Mouse (Mus musculus) megakaryocyte progenitor cell, adult 5-6 weeks (primary cell): ENCODE measurements around the gene Tle6. TPM values are rescaled to one million over a fixed set of nuclear protein-coding genes. Genes with fewer than 3 reads are reported as not detected.
"Not testable (repeated sequence)": the region's sequence is repeated elsewhere in the genome, so short reads cannot be mapped to it uniquely, and the experiment has no call there.

ENCODE experiments used
- ATAC-seq: replicated peaks from 2 replicates; pipeline ENCODE4 v1.8.0; 2016; ENCODE audit warnings: mild to moderate bottlenecking, moderate TSS enrichment, inconsistent platforms; ENCODE audit not compliant: poor library complexity
- total RNA-seq, 2 experiments: library from RNA; stranded (forward) in 1 of 2; stranded (reverse) in 1 of 2; fragments of 157-497, 149-512 nt in 1 of 2; fragments of 200-1000 nt in 1 of 2; gene quantifications; 2 replicates each; pipeline versions ENCODE4 v1.2.3 to v1.2.4; 2015 to 2017

Gene Tle6
- total RNA-seq (2015) (15.4 and 18.4 TPM in 2 replicates), total RNA-seq (2017) (3.5 and 13.3 TPM in 2 replicates)

DNA sequence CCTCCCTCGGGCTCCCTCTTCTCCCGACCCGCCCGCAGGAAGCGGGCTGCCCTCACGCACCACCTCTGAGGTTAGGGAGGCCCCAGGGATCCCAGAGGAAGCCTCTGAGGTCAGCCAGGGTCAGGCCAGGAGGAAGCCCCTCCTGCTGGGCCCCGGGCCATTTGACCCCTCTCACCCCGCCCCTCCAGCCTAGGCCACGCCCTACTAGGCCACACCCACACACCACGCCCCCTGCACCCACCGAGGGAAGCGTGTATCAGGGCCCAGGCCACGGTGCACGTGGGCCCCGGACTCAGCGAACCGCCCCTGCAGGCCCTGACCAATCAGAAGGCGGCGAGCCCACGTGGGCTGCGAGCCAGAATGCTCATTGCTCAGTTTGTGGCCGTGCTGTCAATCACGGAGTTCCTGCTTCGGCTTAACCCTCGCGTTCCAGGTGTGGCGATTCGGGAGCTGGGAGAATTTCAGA is at the start of gene Tle6:
Tle6 (minus strand) TSS at position 336 of the 466 bp plus-strand sequence.
- ATAC-seq, result peak; percentile 70

DNA sequence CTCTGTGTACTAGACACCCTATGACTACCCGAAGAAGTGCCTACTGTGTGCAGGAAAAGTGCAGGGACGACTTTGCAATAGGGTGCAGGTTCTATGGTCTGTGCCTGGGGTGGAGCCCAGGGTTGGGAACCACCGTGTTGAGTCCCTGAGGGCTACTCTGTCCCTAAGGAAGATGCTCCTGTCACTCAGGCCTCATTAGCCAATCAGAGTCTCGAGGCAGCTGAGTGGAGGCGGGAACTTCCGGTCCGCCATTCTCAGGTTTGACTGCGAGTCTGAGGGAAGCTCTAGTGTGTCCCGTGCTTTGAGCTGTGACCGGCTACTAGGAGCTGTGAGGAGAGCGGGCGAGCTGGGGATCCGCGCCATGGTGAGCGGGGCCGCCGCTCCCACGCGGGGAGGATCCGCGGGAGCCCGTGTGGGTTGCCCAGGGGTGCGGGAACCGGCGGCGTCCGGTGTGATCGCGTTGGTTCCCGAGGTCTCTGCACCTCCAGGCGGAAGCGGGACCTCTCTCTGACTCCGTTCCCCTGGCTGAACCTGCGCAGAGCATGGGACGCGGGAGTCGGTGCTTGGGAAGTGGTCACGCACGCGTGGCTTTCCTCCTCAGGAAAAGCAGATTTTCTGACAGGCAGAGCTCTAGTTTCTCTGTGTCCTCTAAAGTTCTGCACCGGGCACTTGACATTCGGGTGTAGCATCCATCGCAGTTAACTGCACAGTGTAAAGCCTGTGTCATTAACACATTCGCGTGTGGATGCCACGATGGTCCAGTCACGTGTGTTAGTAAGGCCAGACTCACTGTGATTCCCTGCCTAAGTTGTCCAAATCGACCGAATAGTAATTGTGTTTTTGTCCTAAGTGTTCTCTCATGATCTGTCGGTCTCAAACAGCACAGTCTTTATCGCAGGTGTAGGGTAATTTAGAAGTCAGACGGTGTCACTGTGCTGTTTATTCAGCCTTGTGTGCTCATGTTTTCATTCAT is 48.2 kb upstream of the Tle6 start, which contains the start of gene Gm10778:
Gm10778 (plus strand) TSS at position 257 of the 973 bp plus-strand sequence.
- ATAC-seq, result peak; percentile 98

DNA sequence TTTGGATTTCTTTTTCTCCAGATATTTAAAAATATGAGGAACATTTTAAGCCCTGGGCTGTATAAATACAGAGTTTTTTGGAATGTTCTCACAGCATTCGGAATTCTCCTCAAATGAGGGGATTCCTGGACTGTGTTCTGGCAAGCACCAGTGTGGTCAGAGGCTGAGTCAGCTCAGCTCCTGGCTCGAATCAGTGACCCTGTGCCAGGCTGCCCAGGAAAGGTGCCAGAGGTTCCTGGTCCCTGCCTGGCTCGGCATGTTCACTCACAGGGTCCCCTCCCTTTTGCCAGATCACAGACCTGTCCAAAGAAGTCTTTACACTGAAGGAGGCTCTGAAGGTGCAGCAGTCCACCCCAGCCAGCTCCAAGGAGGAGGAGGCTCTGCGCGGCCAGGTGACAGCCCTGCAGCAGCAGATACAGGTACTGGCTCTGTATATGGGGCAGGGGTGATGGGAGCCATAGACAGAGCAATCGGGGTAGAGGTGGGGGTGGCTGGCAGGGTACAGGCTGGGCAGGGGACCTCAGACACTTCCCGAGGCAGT is 45.2 kb upstream of the Tle6 start:
- ATAC-seq, result no peak

DNA sequence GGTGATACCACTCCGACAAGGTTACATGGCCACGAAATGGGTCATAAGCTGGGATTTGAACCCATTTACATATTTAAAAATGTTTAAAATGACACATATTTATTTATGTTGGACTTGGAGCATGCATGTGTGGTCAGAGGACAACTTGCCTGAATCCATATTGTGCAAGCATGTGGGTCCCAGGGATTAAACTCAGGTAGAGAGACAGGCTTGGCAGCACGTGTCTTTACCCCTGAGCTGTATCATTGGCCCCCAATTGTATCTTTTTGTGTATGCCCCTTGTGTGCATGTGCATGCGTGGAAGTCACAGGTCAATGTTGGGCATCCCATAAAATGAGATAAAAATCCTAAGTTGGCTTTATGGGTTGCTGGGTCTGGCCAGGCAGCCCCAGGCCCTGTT is 44.5 kb upstream of the Tle6 start:
- ATAC-seq, result no peak

DNA sequence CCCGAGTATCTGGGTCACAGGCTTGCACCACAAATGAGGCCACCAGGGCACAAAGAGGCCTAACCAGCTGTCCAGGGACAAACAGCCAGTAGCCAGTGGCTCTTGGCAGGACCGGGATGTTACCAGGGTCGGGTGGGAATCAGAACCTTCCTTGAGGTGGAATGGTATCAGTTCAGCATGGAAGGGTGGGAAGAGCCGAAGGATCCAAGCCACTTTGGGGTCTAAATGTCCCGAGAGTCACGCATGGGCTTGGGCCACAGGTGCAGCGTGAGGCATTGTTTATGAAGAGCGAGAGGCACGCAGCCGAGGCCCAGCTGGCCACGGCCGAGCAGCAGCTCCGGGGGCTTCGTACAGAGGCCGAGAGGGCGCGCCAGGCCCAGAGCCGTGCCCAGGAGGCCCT is 43.8 kb upstream of the Tle6 start:
- no peak for ATAC-seq

DNA sequence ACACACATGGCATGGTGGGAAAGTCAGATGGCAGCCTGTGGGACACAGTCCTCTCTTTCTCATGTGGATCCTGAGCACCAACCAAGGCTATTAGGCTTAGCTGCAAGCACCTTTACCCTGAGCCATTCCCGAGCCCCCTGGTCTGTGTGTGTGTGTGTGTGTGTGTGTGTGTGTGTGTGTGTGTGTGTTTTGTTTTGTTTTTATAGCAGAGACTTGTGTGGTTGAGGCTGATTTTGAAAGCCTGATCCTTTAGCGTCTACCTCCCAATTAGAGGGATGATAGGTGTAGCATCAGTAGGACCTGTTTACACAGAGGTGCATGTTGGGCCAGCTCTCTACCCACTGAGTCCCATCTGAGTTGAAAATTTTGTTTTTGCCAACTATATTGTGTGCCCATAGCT is 43.3 kb upstream of the Tle6 start:
- ATAC-seq, result no peak

DNA sequence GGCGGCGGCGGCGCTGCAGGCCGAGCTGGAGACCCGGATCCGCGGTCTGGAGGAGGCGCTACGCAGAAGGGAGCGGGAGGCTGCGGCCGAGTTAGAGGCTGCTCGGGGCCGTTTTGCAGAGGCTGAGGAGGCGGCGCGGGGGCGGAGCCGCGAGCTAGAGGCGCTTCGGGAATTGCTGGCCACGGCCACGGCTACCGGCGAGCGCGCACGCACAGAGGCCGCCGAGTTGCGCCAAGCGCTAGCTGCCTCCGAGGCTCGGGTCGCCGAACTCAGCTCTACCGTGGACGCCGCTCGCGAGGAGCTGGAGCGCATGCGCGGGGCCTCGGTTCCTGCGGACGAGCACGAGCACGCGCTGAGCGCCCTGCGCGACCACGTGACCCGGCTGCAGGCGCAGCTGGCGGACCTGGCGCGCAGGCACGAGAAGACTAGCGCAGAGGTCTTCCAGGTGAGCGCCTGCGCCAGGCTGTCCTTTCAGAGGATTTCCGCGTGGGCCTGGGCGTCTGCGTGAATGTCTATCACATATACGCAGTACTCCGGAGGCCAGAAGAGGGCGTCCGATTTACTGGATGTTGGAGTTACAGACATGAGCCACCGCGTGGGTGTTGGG is 42.7 kb upstream of the Tle6 start:
- ATAC-seq, result peak; percentile 74

DNA sequence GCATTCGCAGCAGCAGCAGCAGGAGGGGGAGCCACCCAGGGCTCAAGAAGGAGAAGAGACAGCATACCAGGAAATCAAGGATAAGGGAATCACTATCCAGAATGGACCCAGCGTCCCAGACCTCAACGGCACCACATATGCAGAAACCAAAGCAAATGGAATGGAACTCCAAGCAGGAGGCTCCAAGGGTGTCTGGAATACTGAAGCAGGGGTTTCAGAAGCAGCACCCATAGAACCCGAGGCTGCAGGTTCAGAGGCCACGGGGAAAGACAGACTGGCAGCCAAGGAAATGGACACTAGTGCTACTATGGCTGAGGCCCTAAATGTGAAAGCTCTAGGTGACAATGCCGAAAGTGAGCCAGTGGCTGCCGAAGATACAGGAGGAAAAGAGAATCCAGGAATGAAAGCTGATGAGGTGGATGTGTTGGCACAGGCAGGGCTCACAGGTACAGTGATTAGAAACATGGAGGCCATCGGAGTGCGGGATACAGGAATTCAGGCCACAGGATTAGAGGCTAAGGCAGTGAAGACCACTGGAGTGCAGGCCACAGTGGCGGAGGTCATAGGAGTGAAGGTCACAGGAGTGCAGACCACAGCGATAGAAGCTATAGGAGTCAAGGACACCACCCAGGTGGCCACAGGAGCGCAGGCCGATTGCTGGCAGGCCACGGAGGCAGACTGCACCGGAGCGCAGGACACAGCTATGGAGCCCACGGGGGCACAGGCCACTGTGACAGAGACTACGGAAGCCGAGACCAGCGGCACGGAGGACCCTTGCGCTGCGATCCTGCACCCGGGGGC is 42.0 kb upstream of the Tle6 start:
- peak; percentile 4 for ATAC-seq

DNA sequence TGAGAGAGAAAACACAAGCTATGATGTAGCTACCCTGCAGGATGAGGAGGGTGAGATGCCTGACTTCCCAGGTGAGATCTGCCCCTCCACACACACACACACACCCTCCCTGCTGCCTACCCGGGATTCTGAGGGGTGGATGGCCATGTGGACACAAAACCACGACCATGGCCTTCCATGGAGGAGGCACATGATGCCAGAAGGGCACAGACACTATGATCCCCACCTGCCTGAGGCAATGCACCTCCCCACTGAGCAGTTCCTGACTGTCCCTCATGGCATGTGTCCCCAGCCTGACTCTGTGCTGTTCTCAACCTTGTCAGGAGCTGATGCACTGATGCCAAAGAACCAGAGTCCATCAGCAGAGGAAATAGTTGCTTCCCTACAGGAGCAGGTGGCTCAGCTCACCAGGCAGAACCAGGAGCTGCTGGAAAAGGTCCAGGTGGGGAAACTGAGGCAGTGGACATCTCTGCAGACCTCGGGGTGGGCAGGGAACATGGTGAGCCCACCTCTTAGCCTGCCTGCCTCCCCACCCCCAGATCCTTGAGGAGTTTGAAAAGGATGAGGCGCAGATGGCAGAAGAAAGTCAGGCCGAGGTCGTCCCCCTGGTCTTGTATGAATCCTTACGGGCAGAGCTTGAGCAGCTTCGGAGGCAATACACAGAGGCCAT is 41.2 kb upstream of the Tle6 start:
- no peak for ATAC-seq

DNA sequence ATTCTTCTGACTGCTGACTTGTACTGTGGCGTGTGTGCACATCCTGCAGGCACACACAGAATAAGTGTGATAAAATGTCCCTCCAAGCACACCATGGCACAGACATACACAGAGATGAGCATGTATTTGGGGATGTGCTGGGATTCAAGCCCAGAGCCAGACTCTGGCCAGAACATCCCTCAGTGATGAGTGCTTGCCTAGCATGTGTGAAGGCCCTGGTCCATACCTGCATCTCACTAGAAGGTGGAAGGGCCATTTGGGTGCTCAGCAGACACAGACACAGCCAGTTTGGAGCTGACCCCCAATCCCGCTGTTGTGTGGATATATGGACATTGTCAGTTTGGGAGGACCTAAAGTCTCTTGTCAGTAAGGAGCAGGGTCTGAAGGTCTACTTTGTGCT is 40.7 kb upstream of the Tle6 start:
- no peak for ATAC-seq

DNA sequence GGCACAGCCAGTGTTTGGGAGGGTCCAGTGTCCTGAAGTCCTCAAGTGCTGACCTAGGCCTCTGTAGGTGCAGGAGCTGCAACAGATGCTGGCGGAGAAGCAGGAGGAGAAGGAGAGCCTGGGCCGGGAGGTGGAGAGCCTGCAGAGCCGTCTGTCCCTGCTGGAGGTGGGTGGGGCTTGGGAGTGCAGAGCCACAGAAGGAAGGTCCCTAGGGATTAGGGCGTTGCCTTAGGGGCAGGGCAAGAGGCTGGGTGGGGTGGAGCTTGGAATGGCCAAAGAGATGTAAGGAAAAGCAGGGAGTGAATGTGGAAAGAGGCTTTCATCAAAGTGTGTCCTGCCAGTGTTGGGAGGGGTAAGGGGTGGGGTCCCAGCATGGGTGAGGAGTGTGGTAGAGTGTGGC is 40.0 kb upstream of the Tle6 start:
- ATAC-seq, result not testable (repeated sequence)

DNA sequence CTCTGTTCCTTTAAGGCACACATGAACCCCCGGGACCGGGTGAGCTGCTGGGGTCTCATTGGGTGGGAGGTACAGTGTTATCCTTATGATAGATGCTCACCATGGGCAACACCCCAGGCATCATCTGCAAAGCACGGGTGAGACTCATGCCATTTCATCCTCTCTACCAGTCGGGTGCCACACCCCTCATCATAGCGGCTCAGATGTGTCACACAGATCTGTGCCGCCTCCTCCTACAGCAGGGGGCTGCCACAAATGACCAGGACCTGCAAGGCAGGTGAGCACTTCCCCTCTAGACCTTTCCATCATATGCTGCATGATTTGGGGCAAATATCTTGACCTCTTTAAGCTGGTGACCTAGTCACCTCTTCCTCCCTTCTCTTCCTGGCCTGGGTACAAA is 37.2 kb upstream of the Tle6 start:
- ATAC-seq, result no peak

DNA sequence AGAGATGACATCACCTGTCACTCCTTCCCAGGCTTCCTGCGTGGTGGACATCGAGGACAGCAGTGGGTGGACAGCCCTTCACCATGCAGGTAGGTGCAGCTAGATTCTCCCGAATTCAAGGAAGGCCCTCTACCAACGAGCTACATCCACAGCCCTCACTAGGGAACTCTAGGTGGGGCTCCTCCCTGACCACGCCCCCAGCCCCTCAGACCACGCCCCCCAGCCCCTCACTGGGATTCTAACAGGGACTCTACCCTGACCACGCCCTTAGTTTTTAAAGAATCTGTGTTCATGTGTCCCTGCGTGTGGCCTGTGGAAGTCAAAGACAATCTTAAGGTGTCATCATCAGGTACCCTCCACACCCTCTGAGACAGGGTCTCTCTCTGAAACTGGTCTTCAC is 35.5 kb upstream of the Tle6 start:
- no peak for ATAC-seq

DNA sequence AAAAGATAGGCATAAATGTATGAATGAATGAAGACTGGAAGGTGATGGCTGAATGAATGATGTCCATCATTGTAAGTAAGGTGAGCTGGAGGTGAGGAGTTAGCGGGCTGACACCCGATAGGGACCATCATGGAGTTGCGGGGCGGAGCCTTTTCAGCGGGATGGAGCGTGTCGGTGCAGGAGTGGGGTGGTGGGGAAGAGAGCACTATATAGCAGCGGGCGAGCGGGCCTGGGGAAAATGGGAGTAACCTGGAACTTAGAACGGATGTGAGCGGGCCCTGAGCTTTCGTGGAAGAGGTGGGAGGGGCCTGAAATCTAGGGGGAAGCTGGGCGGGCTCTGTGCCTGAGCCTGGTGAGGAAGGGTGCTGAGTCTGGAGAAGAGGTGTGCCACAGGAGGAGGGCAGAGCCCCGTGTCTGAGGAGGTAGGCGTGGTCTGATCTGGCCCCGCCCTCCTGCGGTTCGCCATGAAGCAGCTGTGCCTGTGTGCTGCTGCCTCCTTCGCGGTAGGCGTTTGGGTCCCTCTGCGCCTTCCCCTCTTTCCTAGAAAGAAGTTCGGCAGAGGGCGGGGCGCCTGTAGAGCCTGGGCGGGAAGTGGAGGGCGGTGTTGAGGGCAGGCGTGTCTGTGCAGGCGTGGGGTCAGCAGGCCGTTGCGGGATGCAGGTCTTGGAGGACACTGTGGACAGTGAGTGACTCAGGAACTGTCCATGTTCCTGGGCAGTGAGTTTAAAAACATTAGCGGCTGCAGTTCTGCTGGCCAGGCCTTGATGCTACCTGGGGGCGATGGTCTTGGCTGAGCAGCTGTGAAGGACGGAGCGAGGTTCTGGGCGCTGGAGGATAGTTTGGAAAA is 32.6 kb upstream of the Tle6 start:
- ATAC-seq, result peak; percentile 96

DNA sequence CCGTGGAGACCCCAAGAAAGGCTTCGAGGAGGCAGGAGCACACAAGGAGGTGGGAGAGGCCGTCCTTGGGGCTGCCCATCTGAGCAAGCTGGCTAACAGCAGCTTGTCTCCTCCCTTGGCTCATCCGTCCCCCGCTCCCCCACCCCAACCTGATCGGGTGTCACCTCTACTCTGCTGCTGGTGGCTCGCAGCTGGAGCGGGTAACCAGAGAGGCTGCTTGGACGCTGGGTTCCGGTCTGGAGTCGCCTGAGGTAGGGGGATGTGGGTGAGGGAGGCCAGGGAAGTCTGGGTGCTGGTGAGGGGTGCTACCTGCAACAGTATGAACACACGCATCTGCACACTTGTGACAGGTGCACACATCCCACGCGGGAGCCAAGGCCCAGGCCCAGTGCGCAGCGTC is 27.5 kb upstream of the Tle6 start, which contains the start of gene Ankrd24:
Ankrd24 (plus strand) TSS at position 151 of the 400 bp plus-strand sequence.
- ATAC-seq, result no peak

DNA sequence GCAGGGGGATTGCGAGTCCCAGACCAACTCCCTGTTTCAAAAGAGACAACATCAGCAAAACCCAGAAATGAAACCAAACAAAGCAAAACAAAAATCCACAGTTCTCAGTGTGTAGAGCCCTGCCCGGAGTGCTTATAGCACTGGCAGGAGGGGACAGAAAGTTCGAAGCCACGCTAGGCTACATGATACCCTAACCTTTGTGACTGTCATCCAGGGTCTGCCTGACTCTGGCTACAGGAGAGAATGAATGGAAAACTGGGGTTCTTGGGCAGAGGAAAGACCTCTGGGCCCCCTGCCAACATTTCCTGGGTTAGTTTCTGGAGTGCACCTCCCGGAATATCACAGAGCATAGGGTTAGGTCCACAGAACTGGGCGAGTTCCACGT is 27.0 kb upstream of the Tle6 start:
- ATAC-seq, result no peak

DNA sequence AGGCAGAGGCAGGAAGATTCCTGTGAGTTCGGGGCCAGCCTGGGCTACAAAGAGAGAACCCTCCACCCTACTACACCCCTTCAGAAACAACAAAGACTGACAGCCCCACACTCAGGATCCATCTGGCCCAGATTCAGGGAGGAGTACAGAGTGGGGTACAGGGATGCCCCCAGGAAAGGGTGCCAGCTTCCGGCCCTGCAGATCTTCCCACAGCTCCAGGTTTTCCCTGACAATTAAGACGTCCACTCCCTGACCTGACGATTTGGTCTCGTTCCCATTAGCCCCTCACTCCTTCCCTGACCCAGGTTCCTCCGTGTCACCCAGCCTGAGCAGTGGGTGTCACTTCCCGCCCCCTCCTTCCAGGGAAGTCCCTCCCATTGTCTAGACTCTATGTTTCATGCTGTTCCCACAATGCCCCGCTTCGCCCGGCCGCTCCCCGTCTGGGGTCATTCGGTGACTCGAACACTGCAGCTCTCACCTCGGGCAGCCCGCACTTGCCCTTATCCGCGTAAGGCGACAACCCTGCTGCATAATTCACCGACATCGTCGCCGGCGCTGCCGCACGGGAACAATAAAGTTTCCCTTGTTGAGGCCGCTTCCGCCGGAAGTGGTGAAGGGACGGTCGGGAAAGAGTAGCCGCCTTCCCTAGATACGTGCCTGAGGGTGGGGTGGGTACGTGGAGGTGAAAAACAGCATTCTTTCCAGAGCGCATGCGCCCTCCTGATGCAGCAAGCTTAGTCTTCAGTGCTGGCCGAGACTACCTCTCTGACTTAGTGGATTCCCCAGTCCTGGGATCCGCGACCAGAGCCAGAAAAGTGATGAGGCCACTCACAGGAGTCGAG is 26.3 kb upstream of the Tle6 start, which contains the start of gene Sirt6:
Sirt6 (minus strand) TSS at position 804 of the 842 bp plus-strand sequence.
- peak; percentile 90 for ATAC-seq
